Mouse (Mus musculus) central nervous system, embryonic 14 days (tissue): ENCODE results near the gene Zfp330. TPM values are rescaled to one million over a fixed set of nuclear protein-coding genes. Genes with fewer than 3 reads are reported as not detected.

ENCODE experiments used
- polyA plus RNA-seq: library from polyadenylated mRNA; depleted of rRNA; stranded (reverse); fragments of >200 nt; gene quantifications from 2 replicates; pipeline ENCODE4 v1.2.3, GENCODE M21; 2012; rRNA removed

Zfp330 gene
- polyA plus RNA-seq, result 67.3 and 69.4 TPM in 2 replicates

GRCm38 (mm10) chr8:82774093-82774422, at the start of gene Zfp330:
Gene Zfp330 (minus strand): TSS chr8:82774160.

Other genes with a start within 250 kb of the Zfp330 start
- 7.8 and 8.7 TPM in 2 replicates for gene Rnf150, start 89.2 kb upstream of the Zfp330 start, polyA plus RNA-seq